Mouse (Mus musculus) ES-E14 (cell line): ENCODE measurements around the gene Abr. TPM values are rescaled to one million over a fixed set of nuclear protein-coding genes. Genes with fewer than 3 reads are reported as not detected.

Experiments used
- DNase-seq: peaks from one replicate; pipeline ENCODE4 v3.0.0-alpha.2; 2013; ENCODE audit warnings: low read depth, low spot score
- H3K27ac ChIP-seq: 2 replicates; pipeline ENCODE4 v1.5.1; 2012; ENCODE audit warnings: low read depth, mild to moderate bottlenecking, low read length, moderate library complexity, mixed read lengths; ENCODE audit not compliant: poor library complexity, insufficient read depth, severe bottlenecking
- H3K36me3 ChIP-seq: 2 replicates; pipeline ENCODE4 v1.6.1; 2012; ENCODE audit warnings: mild to moderate bottlenecking, low read length, moderate library complexity, mixed read lengths; ENCODE audit not compliant: control insufficient read depth, poor library complexity, insufficient read depth, severe bottlenecking
- H3K4me1 ChIP-seq, 2 experiments: fragments of 150-350 bp in 1 of 2; sonication (generic) in 1 of 2; 2 replicates each; pipeline ENCODE4 v1.6.1; 2012; ENCODE audit warnings: low read length in 2 of 2, mild to moderate bottlenecking in 1 of 2, mixed read lengths in 1 of 2; ENCODE audit not compliant: control insufficient read depth in 2 of 2, insufficient read depth in 2 of 2, poor library complexity in 1 of 2
- H3K4me3 ChIP-seq, 2 experiments: fragments of 150-350 bp in 1 of 2; sonication (generic) in 1 of 2; 2 replicates each; pipeline ENCODE4 v1.5.1; 2012; ENCODE audit warnings: low read length in 2 of 2, low read depth in 1 of 2, mild to moderate bottlenecking in 1 of 2, mixed read lengths in 1 of 2; ENCODE audit not compliant: insufficient read depth in 1 of 2, poor library complexity in 1 of 2, severe bottlenecking in 1 of 2
- H3K9ac ChIP-seq: 2 replicates; pipeline ENCODE4 v1.6.1; 2012; ENCODE audit warnings: low read depth, mild to moderate bottlenecking, low read length, mixed read lengths; ENCODE audit not compliant: poor library complexity, insufficient read depth, severe bottlenecking
- H3K9me3 ChIP-seq: fragments of 150-350 bp; sonication (generic); 2 replicates; pipeline ENCODE4 v1.6.1; 2012; ENCODE audit warnings: low read depth, mild to moderate bottlenecking, low read length; ENCODE audit not compliant: control insufficient read depth, insufficient read depth
- CHD2 ChIP-seq: IDR thresholded peaks from 2 replicates; pipeline ENCODE4 v1.6.1; 2014; ENCODE audit warnings: mild to moderate bottlenecking, low read depth, low read length, inconsistent platforms
- HCFC1 ChIP-seq: IDR thresholded peaks from 2 replicates; pipeline ENCODE4 v1.6.1; 2012; ENCODE audit warnings: low read length, inconsistent platforms, borderline replicate concordance; ENCODE audit not compliant: insufficient read depth
- MAFK ChIP-seq: IDR thresholded peaks from 2 replicates; pipeline ENCODE4 v1.6.1; 2014; ENCODE audit warnings: mild to moderate bottlenecking, low read depth, low read length, inconsistent platforms; ENCODE audit not compliant: insufficient read depth
- ZC3H11A ChIP-seq: IDR thresholded peaks from 2 replicates; pipeline ENCODE4 v1.6.1; 2012; ENCODE audit warnings: low read depth, mild to moderate bottlenecking, inconsistent platforms, low read length, borderline replicate concordance
- ZNF384 ChIP-seq: IDR thresholded peaks from 2 replicates; pipeline ENCODE4 v1.6.1; 2012; ENCODE audit warnings: low read depth, low read length, inconsistent platforms
- in situ Hi-C, 2 experiments: fragments of 600-800 bp; cut with MboI; formaldehyde crosslinking; loops; one replicate each; pipeline ENCODE4 v1.15.1; 2025; ENCODE audit warnings: low sequenced_read_pairs in 2 of 2, inconsistent platforms in 1 of 2; ENCODE audit not compliant: unreplicated experiment in 2 of 2
- total RNA-seq: library from RNA; depleted of rRNA; stranded (reverse); fragments of 300-350 nt; gene quantifications from 2 replicates; pipeline ENCODE4 v1.2.3, GENCODE M21; 2012

The Abr gene
- total RNA-seq, 1 experiment = 28.6 TPM

DNA sequence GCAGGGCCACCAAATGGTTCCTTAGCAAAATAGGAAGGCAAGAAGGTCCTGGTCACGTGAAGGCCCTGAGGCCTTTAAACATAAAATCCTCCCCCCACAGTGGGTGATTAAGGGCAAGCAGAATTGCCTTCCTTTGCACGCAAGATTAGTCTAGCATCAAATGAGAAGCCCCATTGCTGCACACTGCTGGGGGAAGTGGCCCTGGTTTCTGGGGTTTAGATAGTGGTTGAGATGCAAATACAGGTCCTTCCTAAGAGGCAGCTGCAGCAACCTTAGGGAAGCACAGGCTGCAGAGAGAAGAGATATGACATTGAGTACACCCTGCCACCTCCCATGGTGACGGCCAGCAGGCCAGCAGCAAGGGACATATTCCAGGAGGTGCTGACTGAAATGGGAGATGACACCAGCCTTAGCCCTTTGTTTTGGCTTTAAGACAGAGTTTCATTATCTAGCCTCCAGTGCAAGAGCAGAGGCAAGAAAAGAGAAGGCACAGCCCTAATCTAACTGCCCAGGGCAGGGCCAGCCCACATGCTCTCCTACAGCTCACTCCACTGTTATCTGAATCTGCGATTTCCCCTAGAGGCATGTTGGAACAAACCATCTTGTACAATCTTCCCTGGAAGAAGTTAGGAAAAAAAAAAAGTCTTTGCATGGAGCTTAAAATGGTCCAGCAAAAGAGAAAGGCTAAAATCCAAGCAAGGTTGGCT is 28.3 kb downstream of the Abr start:
- Histone ChIP-seq H3K4me3 (no peak overlapping the region), H3K9ac (no peak overlapping the region), H3K36me3 (peaks cover 5% of the 10 kb centered on the region; the same call in 1 of the 2 replicates), H3K27ac (no peak overlapping the region), H3K4me1 (no peaks in the 10 kb centered on the region), H3K9me3 (no peaks in the 10 kb centered on the region)
- in situ Hi-C loops = no loop called here
- no peak for DNase-seq
- TF ChIP-seq ZC3H11A (no peak), MAFK (no peak), HCFC1 (no peak), ZNF384 (no peak), CHD2 (no peak)

DNA sequence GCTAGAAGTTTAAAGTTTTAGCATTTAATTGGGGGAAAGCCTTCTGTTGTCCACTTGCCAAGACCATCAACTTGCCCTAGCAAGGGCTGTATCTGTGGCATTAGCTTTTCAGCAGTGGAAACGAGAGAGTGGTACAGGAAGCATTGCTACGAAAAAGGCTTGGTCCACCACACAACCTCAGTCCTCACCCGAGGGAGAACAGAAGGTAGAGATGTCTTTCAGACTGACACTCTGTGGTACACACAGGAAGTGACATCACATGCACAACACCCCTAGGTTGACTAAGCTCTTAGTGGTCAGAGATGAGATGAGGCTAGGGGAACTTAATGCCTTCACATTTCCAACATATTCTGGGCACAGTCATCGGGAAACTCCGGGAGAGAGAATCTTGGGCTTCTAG is 32.4 kb downstream of the Abr start:
- DNase-seq = no peak
- TF ChIP-seq HCFC1 (no peak), ZC3H11A (no peak), ZNF384 (no peak), CHD2 (no peak), MAFK (no peak)
- in situ Hi-C loops = no loop called here
- Histone ChIP-seq H3K27ac (no peak overlapping the region), H3K9me3 (no peaks in the 10 kb centered on the region), H3K4me3 (no peak overlapping the region), H3K9ac (no peak overlapping the region), H3K4me1 (no peaks in the 10 kb centered on the region), H3K36me3 (no peaks in the 10 kb centered on the region)

DNA sequence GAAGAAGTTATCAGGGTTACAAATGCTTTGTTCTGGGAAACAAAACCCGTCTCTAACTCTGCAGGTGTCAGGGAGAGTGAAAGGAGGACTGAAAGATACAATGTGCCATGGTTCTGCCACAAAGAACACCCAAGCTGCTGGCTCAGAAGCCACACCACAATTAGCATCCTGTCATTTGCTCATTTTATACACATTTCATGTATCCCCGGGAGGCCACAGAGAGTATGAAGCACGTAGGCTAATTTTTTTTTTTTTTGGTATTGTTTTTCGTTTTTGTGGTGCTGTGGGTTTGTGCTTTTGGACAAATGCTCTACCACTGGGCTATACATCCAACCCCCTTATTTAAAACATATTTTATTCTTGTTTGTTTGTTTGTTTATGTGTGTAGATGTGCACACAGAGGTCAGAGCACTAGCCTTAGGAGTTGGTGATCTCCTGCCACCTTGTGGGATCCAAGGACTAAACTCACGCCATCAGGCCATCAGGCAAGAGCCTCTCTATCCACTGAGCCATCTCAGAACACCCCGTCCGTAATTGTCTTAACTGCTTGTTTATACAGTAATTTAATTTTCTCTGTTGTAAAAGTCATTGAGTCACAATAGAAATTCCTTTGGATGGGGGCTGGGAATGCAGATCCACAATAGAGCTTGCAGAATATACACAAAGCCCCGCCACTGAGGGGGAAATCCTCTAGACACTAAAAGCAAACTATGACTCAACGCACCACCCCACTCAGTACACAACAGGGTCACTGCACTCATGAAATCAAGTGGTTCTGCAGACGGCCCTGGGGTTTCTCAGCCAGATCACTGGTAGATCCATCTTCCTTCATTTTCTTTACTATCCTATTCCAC is 33.3 kb downstream of the Abr start:
- DNase-seq = no peak
- Histone ChIP-seq H3K36me3 (no peaks in the 10 kb centered on the region), H3K9me3 (no peaks in the 10 kb centered on the region), H3K4me1 (no peaks in the 10 kb centered on the region), H3K4me3 (no peak overlapping the region), H3K27ac (no peak overlapping the region), H3K9ac (no peak overlapping the region)
- in situ Hi-C loops = no loop called here
- TF ChIP-seq MAFK = no peak
- TF ChIP-seq ZC3H11A = no peak
- no peak for TF ChIP-seq CHD2
- no peak for TF ChIP-seq HCFC1
- TF ChIP-seq ZNF384 = no peak

DNA sequence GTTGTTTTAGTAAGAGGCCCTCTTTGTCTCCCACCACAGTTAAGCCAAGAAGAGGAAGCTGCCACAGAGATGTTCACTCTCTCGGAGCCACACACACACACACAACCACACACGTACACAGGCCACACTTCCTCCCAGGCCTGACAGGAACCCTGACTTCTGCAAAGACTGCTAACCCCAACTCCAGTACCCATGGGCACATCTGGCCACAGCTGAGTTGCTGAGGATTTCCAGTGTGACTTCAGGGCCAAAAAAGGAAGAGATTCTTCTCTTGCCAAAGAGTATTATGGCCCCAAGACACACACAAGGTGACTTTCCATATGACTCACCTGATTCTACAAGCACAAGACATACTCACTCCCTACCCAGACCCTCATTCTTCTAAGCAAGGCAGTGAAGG is 34.1 kb downstream of the Abr start:
- Histone ChIP-seq H3K4me3 (no peak overlapping the region), H3K36me3 (no peaks in the 10 kb centered on the region), H3K27ac (no peak overlapping the region), H3K4me1 (no peaks in the 10 kb centered on the region), H3K9me3 (no peaks in the 10 kb centered on the region), H3K9ac (no peak overlapping the region)
- TF ChIP-seq MAFK (no peak), HCFC1 (no peak), ZC3H11A (no peak), ZNF384 (no peak), CHD2 (no peak)
- in situ Hi-C loops = no loop called here
- no peak for DNase-seq

DNA sequence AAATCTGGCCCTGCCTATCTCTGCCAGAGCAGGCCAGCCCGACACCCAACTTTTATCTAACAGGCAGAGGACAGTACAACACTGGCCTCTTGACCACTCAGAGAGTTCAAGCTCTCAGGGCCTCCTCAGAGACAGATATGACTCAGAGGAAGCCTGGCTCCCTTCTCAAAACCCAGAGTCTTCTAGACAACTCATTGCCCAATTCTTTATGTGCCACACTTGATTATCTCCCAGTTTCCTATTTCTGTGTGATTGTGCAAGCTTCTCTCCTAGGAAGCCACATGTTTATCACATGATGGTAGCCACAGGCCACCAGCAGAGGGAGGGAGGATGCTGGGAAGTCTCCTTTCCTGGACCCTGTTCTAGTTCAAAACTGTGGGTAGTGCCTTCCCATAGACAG is 34.8 kb downstream of the Abr start:
- in situ Hi-C loops = no loop called here
- H3K9me3 ChIP-seq = no peaks in the 10 kb centered on the region
- H3K4me1 ChIP-seq = no peaks in the 10 kb centered on the region
- no peak for DNase-seq
- H3K9ac ChIP-seq = no peak overlapping the region
- H3K27ac ChIP-seq = no peak overlapping the region
- no peaks in the 10 kb centered on the region for H3K36me3 ChIP-seq
- TF ChIP-seq ZNF384 (no peak), ZC3H11A (no peak), CHD2 (no peak), MAFK (no peak), HCFC1 (no peak)
- no peak overlapping the region for H3K4me3 ChIP-seq
